Mouse (Mus musculus): Measurements from ENCODE around the gene Gatc. TPM values are rescaled to one million over a fixed set of nuclear protein-coding genes. Genes with fewer than 3 reads are reported as not detected.
A peak's percentile ranks its signal among the peaks of the same experiment; 100 is the strongest.
"Not testable (repeated sequence)": the region's sequence is repeated elsewhere in the genome, so short reads cannot be mapped to it uniquely, and the experiment has no call there.

The Gatc gene
- total RNA-seq, 2 experiments from 2014 or later: 18.6 to 41.1 TPM

DNA sequence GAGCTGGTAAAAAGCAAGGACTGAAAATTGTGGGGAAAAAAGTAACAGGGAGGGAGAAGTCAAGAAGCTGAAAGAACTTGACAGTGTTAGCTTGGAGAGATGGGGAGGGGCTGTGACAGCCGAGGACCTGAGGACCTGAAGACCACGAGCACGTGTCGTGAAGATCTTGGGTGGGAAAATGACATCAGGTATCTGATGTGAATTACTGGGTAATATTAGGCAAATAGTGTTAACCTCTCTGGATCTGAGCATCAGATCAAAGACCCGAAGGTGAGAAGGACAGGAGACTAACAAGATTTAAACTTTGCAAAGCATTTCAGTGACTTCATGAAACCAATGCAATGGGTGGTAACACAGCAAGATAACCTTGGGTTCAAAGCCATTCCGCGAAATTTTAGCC is 971 bp downstream of the Gatc start:
- ATAC-seq (replicated peaks; ENCODE audit: low FRiP score, low TSS enrichment, poor library complexity, severe bottlenecking): no peak

DNA sequence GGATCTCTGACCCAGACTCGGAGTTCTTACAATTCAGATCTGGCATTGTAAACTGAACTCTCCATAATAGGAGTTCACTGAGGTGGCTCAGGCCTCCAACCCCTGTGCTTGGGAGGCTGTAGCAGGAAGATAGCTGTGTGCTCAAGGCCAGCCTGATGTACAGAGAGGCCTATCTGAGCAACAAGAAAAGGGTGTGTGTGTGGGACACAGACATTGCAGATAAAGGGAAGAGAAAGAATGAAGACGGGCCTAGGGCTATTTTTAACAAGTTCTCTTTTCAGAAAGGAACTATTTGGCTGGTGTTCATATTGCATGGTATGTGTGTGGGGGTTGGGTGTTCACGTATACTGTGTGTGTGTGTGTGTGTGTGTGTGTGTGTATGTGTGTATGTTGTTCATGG is 7.4 kb downstream of the Gatc start:
- ATAC-seq (replicated peaks; ENCODE audit: low FRiP score, low TSS enrichment, poor library complexity, severe bottlenecking): peak; percentile 99

DNA sequence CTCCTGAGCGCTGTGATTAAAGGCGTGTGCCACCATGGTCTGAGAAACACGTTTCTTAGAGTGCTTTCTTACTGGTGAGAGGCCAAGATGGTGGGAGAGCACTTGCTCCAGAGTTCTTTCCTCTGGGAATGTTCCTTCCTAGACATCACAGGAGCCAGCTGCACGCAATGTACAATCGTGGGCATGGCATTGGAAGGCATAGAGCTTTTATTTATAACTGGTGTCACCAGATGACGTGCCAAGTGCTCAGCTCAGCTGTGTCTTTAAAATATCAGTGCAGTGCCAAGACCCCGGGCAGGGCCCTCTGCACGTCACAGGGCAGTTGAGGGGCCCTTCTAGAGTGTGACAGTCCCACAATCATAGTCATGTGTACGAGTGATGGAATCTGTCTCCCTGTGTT is 10.0 kb downstream of the Gatc start:
- ATAC-seq (replicated peaks; ENCODE audit: low FRiP score, low TSS enrichment, poor library complexity, severe bottlenecking): no peak

DNA sequence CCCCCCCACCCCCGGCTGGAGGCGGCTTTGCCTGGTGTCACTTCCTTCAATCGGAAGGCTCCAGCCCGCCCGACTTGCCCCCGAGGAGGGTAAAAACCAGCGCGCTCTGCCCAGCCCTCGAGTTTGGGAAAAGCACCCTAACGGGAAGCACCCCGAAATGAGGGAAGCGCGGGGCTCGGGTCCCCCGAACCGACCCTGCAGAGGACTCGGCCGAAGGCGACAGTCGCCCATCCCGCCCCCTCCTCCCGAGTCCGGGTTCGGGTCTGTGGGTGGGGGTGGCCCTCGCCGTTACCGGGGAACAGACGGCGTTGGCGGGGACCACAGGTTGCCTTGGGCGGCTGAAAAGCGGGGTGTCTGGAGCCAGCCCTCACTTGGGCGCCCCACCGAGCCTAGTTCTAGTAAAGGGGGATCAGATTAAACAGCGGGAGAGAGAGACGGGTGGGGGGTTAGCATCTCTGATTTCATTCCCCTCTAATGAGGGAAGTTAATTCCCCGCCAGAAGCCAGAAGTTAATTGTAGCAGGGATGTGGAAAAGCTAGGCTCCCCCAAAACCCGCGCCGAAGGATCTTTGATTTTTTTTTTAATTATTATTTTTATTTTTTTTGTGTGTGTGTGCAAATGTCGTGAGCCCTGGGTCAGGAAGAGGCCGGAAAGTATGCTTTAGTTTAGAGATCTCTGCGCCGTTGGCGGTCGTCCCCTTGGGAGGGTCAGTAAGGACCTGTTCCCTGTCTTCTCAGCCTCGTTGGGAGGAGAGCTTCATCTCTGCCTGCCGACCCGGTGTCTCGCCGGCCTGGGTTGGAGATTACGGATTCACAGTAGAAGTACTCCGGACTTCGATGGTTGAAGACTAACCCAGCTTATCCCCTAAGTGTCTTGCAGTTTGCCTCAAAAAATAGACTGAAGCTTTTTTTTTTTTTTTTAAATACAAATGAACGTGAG is 13.1 kb downstream of the Gatc start:
- 0 out of 2 replicates have a peak, but pooled peaks have one; percentile 15 for ATAC-seq (replicated peaks; ENCODE audit: low FRiP score, low TSS enrichment, poor library complexity, severe bottlenecking)

DNA sequence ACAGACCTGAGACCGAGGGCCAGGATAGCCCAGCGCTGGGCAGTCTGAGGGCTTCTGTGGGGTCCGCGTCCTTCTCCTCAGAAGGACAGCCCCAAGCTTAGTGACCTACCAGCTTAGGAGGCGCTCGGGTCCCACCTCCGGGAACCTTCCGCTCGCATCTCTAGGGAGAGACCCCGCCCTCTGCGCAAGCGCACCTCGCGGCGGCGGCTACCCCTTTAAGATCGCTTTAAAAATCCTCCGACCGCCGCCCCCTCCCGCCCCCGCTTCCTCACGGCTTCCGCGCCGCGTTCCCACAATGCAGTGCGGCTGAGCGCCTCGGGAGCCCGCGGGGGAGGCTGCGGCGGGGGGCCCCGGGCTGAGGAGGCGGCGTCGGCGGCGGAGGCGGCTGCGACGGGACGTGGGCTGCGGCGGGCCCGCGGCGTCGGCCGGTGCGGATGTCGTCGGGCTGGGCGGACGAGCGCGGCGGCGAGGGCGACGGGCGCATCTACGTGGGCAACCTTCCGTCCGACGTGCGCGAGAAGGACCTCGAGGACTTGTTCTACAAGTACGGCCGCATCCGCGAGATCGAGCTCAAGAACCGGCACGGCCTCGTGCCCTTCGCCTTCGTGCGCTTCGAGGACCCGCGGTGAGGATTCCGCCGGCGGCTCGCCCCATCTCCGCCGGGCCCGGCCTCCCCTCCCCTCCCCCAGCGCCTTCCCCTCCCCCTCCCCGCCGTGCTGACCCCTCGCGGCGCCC is 13.9 kb downstream of the Gatc start, which contains the start of gene Srsf9:
Gene Srsf9, plus strand, starts transcription at position 303 of the 735 bp plus-strand sequence.
- peak; percentile 76 for ATAC-seq (replicated peaks; ENCODE audit: low FRiP score, low TSS enrichment, poor library complexity, severe bottlenecking)

DNA sequence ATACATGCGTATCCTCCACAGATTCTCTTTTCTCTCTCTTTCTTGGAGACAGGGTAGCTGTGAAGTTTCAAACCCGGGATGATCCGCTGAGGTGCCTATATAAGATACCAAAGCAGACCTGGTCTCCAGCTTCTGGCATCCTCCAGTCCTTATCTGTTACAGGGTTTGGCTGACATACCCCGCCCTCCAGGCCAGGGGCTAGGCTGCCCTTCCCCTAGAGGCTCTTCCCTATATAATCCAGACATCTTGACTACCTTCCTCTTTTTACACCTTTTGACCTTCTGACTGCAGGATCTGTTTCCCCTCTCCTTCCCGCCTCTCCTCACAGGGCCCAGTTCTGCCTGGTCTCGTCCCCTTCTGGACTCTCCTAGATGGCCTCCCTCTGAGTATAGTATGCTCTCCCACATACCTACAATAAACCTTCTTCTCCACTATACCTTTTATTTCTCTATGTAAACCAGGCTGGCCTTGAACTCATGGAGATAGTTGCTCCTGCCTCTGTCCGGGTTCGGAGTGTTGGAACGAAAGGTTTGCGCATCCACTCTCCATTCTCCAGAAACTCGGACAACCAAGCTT is 14.6 kb downstream of the Gatc start:
- peak; percentile 66 for ATAC-seq (replicated peaks; ENCODE audit: low FRiP score, low TSS enrichment, poor library complexity, severe bottlenecking)

DNA sequence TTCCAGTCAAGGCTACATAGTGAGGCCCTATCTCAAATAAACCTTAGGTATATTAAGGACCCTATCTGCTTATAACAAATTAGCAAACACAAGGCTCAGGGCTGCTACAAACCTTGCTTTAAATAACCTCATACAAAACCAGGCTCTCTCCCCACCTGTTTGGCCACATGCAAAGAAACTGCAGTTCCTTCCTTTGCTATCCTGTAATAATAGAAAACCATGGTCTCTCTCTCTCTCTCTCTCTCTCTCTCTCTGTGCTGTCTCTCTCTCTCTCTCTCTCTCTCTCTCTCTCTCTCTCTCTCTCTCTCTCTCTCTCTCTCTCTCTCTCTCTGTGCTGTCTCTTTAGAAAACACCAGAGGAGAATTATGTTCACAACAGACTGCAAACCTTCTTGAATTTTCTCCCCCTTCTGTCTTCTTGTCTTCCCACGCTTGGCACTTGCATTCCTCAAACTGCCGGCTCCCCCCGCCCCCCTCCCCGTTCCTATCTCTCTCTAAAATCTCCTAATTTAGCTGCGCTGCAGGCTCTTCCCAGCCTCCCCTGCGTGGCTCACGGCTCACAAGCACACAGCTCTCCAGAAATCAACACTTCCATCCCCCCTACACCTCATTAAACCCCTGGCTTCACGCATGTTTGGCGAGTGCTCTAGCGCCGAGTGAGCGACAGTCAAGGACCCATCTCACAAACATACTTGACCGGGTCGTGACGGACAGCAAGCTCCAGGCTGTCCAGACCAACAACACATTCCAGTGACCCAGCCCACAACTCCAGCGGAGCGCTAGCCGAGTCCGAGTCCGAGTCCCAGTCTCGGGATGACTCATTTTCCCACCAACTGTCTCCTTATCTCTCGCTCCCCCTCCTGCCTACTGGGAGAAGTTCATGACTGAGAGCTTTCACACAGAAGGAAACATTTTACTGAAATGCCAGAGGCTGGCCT is 21.7 kb downstream of the Gatc start:
- peak; percentile 85 for ATAC-seq (replicated peaks; ENCODE audit: low FRiP score, low TSS enrichment, poor library complexity, severe bottlenecking)

DNA sequence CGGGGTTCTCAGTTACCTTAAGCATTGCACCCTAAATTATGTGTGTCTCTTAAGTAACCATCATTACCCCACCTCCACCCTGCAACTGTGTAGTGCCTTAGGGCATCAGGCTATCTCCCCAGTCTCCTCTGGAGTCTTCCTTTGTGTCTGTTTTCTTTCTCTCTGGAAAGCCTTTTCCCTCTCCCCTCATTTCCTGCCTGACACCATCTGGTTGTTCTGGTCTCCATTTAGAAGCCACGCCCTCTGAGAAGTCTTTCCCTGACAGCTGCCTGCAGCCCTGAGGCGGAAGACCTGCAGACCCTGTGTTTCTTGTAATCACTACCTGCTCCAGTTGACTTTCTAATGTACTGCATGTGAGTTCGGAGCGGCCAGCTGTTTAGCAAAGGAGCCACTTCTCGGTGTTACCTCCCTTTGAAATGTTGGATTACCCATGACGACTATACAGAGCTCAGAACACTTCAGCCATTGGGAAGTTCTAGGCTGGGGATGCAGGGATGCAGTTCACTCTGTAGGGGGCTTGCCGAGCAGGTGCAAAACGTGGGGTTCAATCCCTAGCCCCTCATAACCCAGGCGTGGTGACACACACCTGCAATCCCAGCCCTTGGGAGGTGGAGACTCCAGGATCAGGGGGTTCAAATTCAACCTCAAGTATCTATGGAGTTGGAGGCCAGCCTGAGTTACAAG is 23.2 kb downstream of the Gatc start:
- no peak for ATAC-seq (replicated peaks; ENCODE audit: low FRiP score, low TSS enrichment, poor library complexity, severe bottlenecking)

DNA sequence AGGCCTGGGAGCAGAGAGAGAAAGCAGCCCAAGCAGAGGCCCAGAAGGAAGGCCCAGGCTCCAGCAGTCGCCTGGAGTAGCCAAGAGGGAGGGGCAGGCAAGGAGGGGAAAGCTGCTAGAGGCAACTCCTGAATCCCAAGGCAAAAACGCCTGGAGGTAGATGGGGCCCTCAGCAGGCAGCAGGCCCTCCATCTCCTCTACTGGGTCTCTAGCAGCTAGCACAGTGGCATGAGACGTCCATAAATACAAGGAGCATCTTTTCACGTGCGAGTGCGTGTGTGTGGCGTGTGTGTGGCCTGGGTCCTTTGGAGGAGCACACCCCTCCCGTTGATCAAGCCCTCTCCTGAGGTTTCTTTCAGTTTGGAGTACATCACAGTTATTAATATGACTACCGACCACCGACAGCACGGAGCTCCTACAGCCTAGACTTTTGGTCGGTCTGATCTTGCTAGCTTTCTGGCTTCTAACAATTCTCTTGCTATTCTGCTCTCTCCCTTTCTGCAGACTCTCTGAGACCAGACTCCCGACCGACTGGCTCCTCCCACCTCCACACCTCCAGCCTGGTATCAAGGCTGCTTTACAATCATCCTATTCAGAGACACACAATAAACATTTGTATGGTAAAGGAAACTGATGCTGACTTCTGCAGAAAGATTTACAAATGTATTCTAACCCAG is 23.9 kb downstream of the Gatc start:
- ATAC-seq (replicated peaks; ENCODE audit: low FRiP score, low TSS enrichment, poor library complexity, severe bottlenecking): no peak

DNA sequence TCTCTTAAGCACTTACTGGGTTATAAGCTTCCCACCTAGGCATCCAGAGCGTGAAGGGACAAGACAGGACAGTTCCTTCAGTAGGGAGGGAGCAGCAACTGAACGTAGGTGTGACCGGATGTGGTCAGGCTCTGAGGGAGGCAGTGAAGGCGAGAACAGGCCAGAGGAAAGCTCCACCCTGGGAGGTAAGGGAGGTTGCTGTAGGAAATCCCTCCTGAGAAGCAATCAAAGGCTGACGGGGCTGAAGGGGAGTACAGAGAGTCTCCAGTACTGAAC is 27.4 kb downstream of the Gatc start:
- no peak for ATAC-seq (replicated peaks; ENCODE audit: low FRiP score, low TSS enrichment, poor library complexity, severe bottlenecking)

DNA sequence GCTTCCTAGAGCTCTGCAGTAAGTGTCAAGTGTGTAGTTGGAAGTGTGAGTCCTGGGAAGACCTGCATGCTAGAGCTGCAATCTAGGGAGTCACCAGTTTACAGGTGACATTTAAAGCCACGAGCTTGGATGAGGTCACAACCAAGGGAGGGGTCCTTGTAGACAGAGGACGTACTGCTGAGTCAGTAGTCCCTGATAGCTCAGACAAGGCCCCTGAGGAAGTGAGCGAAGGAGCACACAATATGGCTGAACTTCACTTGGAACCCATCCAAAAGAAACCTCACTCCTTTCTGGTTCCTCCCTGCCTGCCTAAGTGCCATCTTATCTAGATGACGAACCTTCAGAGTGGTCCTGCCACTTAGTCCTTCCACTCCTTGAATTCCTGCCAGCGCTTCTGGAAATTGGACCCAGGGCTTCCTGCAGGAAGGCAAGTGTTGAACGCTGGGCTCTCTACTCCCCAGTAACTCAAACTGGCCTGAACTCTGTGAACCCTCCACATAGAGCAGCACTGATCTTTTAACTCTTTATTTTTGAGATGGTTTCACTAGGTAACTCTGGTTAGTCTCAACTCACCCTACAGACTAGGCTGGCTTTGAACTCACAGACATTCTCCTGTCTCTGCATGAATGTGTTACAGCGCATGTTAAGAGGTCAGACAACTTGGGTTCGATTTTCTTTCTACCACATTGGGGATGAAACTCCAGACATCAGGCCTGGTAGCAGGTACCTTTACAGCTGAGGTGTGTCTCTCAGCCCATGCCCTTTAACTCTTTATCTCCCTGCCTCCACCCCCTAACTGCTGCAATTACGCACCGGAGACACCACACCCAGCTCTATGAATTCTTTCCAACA is 27.9 kb downstream of the Gatc start:
- ATAC-seq (replicated peaks; ENCODE audit: low FRiP score, low TSS enrichment, poor library complexity, severe bottlenecking): peak; percentile 89

DNA sequence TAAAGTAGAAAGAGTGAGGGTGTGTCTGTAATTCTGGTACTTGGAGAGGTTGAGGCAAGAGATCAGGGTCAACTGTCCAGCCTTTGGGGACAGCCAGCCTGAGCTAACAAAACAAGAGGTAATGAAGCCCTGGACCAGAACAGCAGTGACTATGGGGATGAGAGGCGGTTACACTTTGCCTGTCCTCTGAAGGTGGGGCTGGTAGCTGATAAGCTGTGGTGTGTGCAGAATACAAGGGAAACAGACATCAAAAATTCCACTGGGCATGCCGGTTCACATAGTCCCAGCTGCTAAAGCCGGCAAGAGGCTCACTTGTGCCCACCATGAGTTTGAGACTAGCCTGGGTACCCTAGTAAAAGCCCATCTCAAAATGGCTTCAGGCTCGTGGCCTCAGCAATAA is 28.6 kb downstream of the Gatc start:
- ATAC-seq (replicated peaks; ENCODE audit: low FRiP score, low TSS enrichment, poor library complexity, severe bottlenecking): peak; percentile 36

DNA sequence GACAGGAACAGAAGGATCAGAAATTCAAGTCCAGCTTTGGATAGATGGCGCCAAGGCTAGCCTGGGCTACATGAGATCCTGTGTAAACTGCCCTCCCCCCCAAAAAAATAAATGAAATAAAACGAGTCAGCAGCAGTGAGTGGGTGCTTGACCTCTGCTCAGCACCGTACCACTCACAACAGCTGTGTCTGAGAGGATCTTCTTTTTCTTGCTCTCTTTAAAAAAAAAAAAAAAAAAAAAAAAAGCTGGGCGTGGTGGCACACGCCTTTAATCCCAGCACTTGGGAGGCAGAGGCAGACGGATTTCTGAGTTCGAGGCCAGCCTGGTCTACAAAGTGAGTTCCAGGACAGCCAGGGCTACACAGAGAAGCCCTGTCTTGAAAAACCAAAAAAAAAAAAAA is 38.8 kb downstream of the Gatc start:
- not testable (repeated sequence) for ATAC-seq (replicated peaks; ENCODE audit: low FRiP score, low TSS enrichment, poor library complexity, severe bottlenecking)

DNA sequence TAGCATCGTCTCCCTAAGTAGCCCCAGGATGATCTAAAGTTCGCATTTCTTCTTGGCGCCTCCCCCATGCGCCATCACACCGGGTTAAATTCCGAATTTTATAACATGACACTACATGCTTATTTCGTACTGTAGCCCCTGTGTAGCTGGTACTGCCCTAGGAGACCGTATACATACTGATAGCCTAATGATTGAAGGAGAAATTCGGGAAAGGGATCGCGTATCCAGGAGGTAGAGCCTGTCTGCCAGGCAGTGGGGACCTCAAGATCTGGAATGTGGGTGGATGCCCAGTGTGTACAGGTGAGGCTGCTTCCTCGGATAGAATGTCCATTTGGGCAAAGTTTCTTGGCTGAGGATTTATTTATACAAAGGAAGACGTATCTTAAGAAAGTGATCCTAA is 39.4 kb downstream of the Gatc start:
- no peak; the same call in 1 of the 2 replicates for ATAC-seq (replicated peaks; ENCODE audit: low FRiP score, low TSS enrichment, poor library complexity, severe bottlenecking)

DNA sequence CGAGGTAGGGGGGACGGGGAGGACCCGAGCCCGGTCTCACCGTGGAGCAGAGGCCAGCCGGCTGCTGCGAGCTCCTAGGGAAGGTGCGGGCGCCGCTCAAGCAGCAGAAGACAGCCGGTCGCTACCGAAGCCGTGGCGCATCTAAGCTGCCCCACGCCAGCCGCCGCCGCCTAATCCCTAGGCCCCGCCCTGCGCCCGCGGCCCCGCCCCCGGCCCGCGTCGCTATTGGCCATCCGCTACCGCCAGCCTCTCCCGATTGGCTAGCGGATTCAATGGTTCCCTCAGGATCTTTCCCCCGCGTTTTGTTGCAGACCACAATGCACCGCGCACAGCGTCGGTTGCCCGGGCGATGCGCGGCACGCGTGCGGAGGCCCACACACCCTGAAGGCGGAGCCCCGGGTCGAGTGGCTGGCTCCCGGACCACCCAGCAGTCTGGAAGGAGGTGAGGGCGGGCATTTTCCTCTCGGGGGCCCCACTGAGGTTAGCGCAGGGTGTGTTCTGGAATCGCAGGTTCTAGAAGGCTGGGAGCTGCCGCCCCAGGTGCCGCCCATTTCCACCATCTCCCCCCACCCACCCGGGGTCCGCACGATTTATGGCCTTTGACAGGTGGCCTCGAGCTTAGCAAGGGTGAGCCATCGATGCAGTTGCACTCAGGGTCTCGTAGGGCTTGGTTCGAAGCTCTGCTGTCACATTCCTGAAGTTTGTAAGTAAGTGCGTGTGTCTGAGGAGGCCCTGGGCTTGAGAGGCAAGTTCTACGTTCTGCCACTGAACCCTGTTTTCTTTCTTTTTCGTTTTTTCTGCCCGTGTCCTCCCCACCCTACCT is 40.0 kb downstream of the Gatc start, which contains the start of gene Dynll1:
Gene Dynll1, minus strand, starts transcription at position 208 of the 823 bp plus-strand sequence.
- peak; percentile 93 for ATAC-seq (replicated peaks; ENCODE audit: low FRiP score, low TSS enrichment, poor library complexity, severe bottlenecking)

DNA sequence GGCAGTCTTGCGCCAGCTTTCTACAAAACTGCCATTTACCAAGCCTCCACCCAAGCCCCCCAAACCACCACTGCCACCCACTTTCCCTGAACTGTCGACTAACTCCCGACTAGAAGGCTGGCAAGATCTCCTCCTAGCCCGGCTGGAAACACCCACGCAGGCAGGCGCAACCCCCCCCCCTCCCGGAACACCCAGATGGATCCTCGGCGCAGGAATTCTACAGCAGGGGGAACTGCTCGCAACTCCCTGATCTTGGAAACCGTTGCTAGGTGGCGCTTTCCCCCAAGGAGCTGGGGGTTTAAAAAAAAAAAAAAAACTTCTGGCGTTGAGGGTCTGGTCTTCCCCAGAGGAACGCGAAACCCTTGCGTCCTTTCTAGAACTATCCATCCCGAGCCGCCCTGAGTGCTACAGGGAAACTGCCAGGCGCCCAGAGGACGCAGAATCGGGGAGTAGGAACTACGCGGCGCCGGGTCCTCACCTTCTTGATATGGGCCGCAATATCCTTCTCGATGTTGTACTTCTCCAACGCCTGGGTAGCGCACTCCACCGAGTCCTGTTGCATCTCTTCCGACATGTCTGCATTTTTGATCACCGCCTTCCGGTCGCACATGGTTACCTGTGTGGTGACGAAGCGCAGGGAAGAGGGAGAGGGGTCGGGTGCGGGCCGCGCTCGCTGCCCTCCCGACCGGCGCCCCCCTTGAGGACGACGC is 40.8 kb downstream of the Gatc start:
- ATAC-seq (replicated peaks; ENCODE audit: low FRiP score, low TSS enrichment, poor library complexity, severe bottlenecking): no peak

Measured in megakaryocyte-erythroid progenitor cell, adult 5-6 weeks (primary cell).